19 mouse cellular contexts compared by ENCODE assay signal in genomic region chr5:114759536-114760090, GRCm38 (mm10).
"Had no signal": no experiment of that assay in that cellular context is flagged by ENCODE, and none has a peak within 500 bp of the region (broad histone marks: within the 10 kb centered on the region; RNA-seq: fewer than 3 reads in every experiment).

No protein-coding gene starts in this region.

- H3K9ac ChIP-seq: lung, embryonic 14.5 days; midbrain, embryonic 12.5 days; neural tube, embryonic 13.5 days; neural tube, embryonic 15.5 days had no signal

- ATAC-seq: midbrain, embryonic 16.5 days had no signal

- DNase-seq: lung, adult 18-20 months; lung, embryonic 14.5 days; lung, postnatal 10 days; lung, postnatal 4 days; midbrain, embryonic 14.5 days; retina, postnatal 1 day; right cerebral cortex, adult 18-20 months; right cerebral cortex, postnatal 25 days; right cerebral cortex, postnatal 4 days; spleen, adult 18-20 months; thymus, adult 18-20 months; thymus, postnatal 14 days; thymus, postnatal 36 days had no signal

- H3K9me3 ChIP-seq: midbrain, embryonic 10.5 days; midbrain, embryonic 12.5 days; neural tube, embryonic 13.5 days; neural tube, embryonic 15.5 days had no signal

- H3K27me3 ChIP-seq: midbrain, embryonic 12.5 days; neural tube, embryonic 13.5 days; neural tube, embryonic 15.5 days had no signal

- H3K4me3 ChIP-seq: midbrain, embryonic 10.5 days; midbrain, embryonic 12.5 days; myocyte; neural tube, embryonic 13.5 days; neural tube, embryonic 15.5 days had no signal

- H3K27ac ChIP-seq: midbrain, embryonic 10.5 days; midbrain, embryonic 12.5 days; neural tube, embryonic 13.5 days; neural tube, embryonic 15.5 days had no signal

- H3K4me2 ChIP-seq: lung, embryonic 14.5 days; midbrain, embryonic 12.5 days; neural tube, embryonic 13.5 days; neural tube, embryonic 15.5 days had no signal

- H3K4me1 ChIP-seq: midbrain, embryonic 10.5 days; midbrain, embryonic 12.5 days; neural tube, embryonic 13.5 days; neural tube, embryonic 15.5 days had no signal
